29 mouse cellular contexts compared by ENCODE assay signal in the genomic region with DNA sequence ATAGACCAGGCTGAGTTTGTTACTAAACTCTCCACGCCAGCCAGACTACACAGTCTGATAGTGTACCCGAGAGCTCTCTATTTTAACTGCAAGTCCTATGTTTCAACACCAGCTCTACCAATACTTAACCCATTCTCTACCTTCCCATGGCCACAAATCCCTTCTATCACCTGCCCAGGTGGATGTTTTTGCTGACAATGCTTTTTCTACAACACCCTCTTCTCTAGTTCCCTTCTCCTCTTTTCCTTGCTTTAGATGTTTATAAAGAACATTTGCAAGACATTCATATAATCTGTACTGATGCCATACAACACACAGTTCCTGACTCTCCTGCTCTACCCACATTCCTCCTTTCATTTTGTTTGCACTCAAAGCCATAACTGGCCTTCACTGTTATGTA.
"Had no signal": no experiment of that assay in that cellular context is flagged by ENCODE, and none has a peak within 500 bp of the region (broad histone marks: within the 10 kb centered on the region; RNA-seq: fewer than 3 reads in every experiment).

No protein-coding gene starts in this region.

- H3K27me3 ChIP-seq: limb, embryonic 12.5 days; limb, embryonic 13.5 days; limb, embryonic 15.5 days; liver, embryonic 12.5 days; liver, embryonic 13.5 days; liver, embryonic 15.5 days; lung, embryonic 15.5 days; megakaryocyte, embryonic 14.5 days; midbrain, embryonic 12.5 days; midbrain, embryonic 13.5 days; midbrain, embryonic 15.5 days had no signal

- H3K4me1 ChIP-seq: liver, embryonic 13.5 days; liver, embryonic 15.5 days; megakaryocyte, embryonic 14.5 days; midbrain, embryonic 12.5 days; midbrain, embryonic 13.5 days; midbrain, embryonic 15.5 days had no signal

- H3K4me2 ChIP-seq: limb, embryonic 12.5 days; limb, embryonic 13.5 days; limb, embryonic 15.5 days; liver, embryonic 11.5 days; liver, embryonic 12.5 days; liver, embryonic 13.5 days; liver, embryonic 15.5 days; lung, embryonic 14.5 days; lung, embryonic 15.5 days; midbrain, embryonic 11.5 days; midbrain, embryonic 12.5 days; midbrain, embryonic 13.5 days; midbrain, embryonic 15.5 days had no signal

- H3K9me3 ChIP-seq: limb, embryonic 10.5 days; limb, embryonic 12.5 days; limb, embryonic 13.5 days; limb, embryonic 15.5 days; liver, embryonic 12.5 days; liver, embryonic 13.5 days; liver, embryonic 15.5 days; lung, embryonic 15.5 days; midbrain, embryonic 10.5 days; midbrain, embryonic 12.5 days; midbrain, embryonic 13.5 days; midbrain, embryonic 15.5 days had no signal

- H3K27ac ChIP-seq: limb, embryonic 10.5 days; limb, embryonic 12.5 days; limb, embryonic 13.5 days; limb, embryonic 15.5 days; liver, embryonic 12.5 days; liver, embryonic 13.5 days; liver, embryonic 14.5 days; liver, embryonic 15.5 days; lung, embryonic 15.5 days; macrophage; midbrain, embryonic 10.5 days; midbrain, embryonic 12.5 days; midbrain, embryonic 13.5 days; midbrain, embryonic 15.5 days had no signal

- DNase-seq: left cerebral cortex, postnatal 4 days; liver; liver, embryonic 13.5 days; liver, postnatal 0 days; lung, adult 18-20 months; lung, adult 2 months; lung, embryonic 14.5 days; lung, postnatal 10 days; lung, postnatal 14 days; lung, postnatal 36 days; lung, postnatal 4 days; midbrain, embryonic 14.5 days had no signal

- H3K4me3 ChIP-seq: limb, embryonic 10.5 days; limb, embryonic 12.5 days; limb, embryonic 13.5 days; limb, embryonic 15.5 days; liver, embryonic 12.5 days; liver, embryonic 13.5 days; liver, embryonic 15.5 days; lung, embryonic 15.5 days; midbrain, embryonic 10.5 days; midbrain, embryonic 12.5 days; midbrain, embryonic 13.5 days; midbrain, embryonic 15.5 days; myocyte had no signal

- H3K36me3 ChIP-seq: limb, embryonic 10.5 days; limb, embryonic 12.5 days; limb, embryonic 13.5 days; limb, embryonic 15.5 days; liver, embryonic 12.5 days; liver, embryonic 13.5 days; liver, embryonic 15.5 days; lung, embryonic 15.5 days; midbrain, embryonic 10.5 days; midbrain, embryonic 12.5 days; midbrain, embryonic 13.5 days; midbrain, embryonic 15.5 days had no signal

- H3K9ac ChIP-seq: limb, embryonic 12.5 days; limb, embryonic 13.5 days; limb, embryonic 15.5 days; liver, embryonic 12.5 days; liver, embryonic 13.5 days; liver, embryonic 14.5 days; liver, embryonic 15.5 days; liver, postnatal 0 days; lung, embryonic 14.5 days; lung, embryonic 15.5 days; midbrain, embryonic 12.5 days; midbrain, embryonic 13.5 days; midbrain, embryonic 15.5 days had no signal
